Mouse (Mus musculus): ENCODE results near the gene Odf2l. TPM values are rescaled to one million over a fixed set of nuclear protein-coding genes. Genes with fewer than 3 reads are reported as not detected.

Odf2l gene
- polyA plus RNA-seq, 1 experiment: 1.4 TPM

DNA sequence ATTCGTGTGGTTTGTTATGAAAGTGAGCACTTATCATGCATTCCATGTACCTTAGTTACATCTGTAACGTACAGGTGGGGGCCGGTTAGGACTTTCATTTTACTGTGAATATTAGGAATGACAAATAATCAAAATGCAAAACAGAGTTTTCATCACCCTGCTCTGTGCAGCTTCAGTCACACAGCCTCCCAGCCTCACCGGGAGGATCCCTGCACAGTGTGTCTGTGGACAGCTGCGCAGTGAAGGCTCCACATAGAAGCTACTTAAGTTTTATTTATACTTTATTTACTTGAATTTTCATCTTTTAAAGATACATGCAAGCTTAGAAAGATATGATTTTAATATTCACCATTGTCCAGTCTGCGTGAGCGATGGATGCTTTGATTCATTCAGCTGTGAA lies 32.7 kb downstream of the Odf2l start:
- Histone ChIP-seq H3K4me1 (ENCODE audit: control insufficient read depth, insufficient read depth, insufficient read length) (no peaks in the 10 kb centered on the region), H3K27ac (ENCODE audit: insufficient read depth, low read length) (no peak overlapping the region), H3K36me3 (ENCODE audit: control insufficient read depth, insufficient read depth, low read length) (0 out of 2 replicates have a peak, but pooled peaks cover 1% of the 10 kb centered on the region), H3K27me3 (ENCODE audit: control insufficient read depth, insufficient read depth, low read length) (no peaks in the 10 kb centered on the region), H3K4me3 (ENCODE audit: extremely low read depth, insufficient read depth, insufficient read length) (no peak overlapping the region)
- no peak for DNase-seq (ENCODE audit: low read depth in 1 of 2, low spot score in 2 of 2)
- WGBS: 96% methylated on average over 7 of the region's 7 CpGs
- TF ChIP-seq CTCF (IDR thresholded peaks at IDR 0.05; ENCODE audit: extremely low read depth, insufficient read depth, insufficient read length, insufficient replicate concordance) (no peak), POLR2A (IDR thresholded peaks at IDR 0.05; ENCODE audit: low read depth, low read length) (no peak)

DNA sequence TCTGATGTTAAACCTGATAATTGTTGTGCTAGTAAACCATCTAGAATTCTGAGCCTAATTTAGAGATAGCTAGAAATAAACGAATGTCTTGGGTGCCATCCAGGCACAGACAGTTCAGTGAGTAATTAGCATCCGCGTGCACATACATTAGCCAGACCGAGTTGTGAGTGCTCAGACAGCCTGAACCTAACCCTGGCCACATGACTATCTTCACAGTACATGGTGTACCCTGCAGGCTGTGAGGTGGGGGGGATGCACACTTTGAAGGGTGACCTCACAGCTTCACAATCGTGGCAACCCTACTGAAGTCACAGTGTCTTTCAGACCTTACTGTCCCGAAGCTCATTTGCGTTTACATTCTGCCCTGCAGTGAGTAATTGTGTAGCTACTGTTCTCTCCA lies 33.5 kb downstream of the Odf2l start:
- H3K4me1 ChIP-seq (ENCODE audit: control insufficient read depth, insufficient read depth, insufficient read length): no peaks in the 10 kb centered on the region
- 0 out of 2 replicates have a peak, but pooled peaks cover 1% of the 10 kb centered on the region for H3K36me3 ChIP-seq (ENCODE audit: control insufficient read depth, insufficient read depth, low read length)
- TF ChIP-seq CTCF (IDR thresholded peaks at IDR 0.05; ENCODE audit: extremely low read depth, insufficient read depth, insufficient read length, insufficient replicate concordance) (no peak), POLR2A (IDR thresholded peaks at IDR 0.05; ENCODE audit: low read depth, low read length) (no peak)
- 88% methylated on average over 7 of the region's 7 CpGs for WGBS
- no peak overlapping the region for H3K4me3 ChIP-seq (ENCODE audit: extremely low read depth, insufficient read depth, insufficient read length)
- DNase-seq (ENCODE audit: low read depth in 1 of 2, low spot score in 2 of 2): no peak
- H3K27me3 ChIP-seq (ENCODE audit: control insufficient read depth, insufficient read depth, low read length): no peaks in the 10 kb centered on the region
- no peak overlapping the region for H3K27ac ChIP-seq (ENCODE audit: insufficient read depth, low read length)

DNA sequence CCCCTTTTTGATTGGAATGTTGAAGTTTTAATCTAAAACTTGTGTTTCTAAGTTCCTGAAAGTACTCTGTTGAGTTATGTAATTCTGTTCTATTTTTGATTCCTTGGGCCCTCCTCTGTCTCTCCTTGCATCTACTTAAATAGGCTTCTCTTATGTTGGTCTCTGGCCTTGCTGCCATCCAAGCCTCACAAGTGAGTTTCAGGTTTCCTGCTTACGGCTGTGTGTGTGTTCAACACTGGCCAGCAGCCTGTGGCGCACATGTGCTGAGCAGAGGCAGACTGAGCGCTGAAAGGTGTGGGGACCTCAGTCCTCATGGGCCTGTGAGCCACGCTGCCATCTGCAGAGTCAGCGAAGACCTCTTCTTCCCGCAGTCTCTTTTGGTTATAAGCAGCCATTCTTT lies 38.5 kb downstream of the Odf2l start:
- 90% methylated on average over 6 of the region's 6 CpGs for WGBS
- Histone ChIP-seq H3K36me3 (ENCODE audit: control insufficient read depth, insufficient read depth, low read length) (no peaks in the 10 kb centered on the region), H3K4me1 (ENCODE audit: control insufficient read depth, insufficient read depth, insufficient read length) (no peaks in the 10 kb centered on the region), H3K27me3 (ENCODE audit: control insufficient read depth, insufficient read depth, low read length) (no peaks in the 10 kb centered on the region), H3K4me3 (ENCODE audit: extremely low read depth, insufficient read depth, insufficient read length) (no peak overlapping the region), H3K27ac (ENCODE audit: insufficient read depth, low read length) (no peak overlapping the region)
- no peak for DNase-seq (ENCODE audit: low read depth in 1 of 2, low spot score in 2 of 2)
- TF ChIP-seq CTCF (IDR thresholded peaks at IDR 0.05; ENCODE audit: extremely low read depth, insufficient read depth, insufficient read length, insufficient replicate concordance) (no peak), POLR2A (IDR thresholded peaks at IDR 0.05; ENCODE audit: low read depth, low read length) (no peak)

DNA sequence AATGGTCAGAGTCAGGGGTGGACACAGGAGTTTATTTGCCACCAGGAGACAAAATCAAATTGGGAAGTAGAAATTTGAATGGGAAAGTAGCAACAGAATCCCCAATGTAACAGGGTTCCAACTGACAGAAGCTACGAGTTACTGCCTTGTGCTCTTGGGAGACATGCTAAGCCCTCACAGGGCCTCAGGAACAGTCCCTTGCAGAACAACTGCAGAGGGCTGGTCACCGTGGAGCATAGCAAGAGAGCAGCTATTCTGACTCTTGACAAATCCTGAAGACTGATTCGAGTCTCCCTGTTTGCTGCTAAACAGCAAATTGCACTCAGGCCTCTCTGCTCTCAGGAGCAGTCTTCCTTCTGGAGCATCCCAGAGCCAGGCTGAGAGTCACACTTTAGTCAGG lies 40.1 kb downstream of the Odf2l start:
- H3K4me1 ChIP-seq (ENCODE audit: control insufficient read depth, insufficient read depth, insufficient read length): no peaks in the 10 kb centered on the region
- TF ChIP-seq CTCF (IDR thresholded peaks at IDR 0.05; ENCODE audit: extremely low read depth, insufficient read depth, insufficient read length, insufficient replicate concordance) (no peak), POLR2A (IDR thresholded peaks at IDR 0.05; ENCODE audit: low read depth, low read length) (no peak)
- no peaks in the 10 kb centered on the region for H3K27me3 ChIP-seq (ENCODE audit: control insufficient read depth, insufficient read depth, low read length)
- H3K36me3 ChIP-seq (ENCODE audit: control insufficient read depth, insufficient read depth, low read length): no peaks in the 10 kb centered on the region
- DNase-seq (ENCODE audit: low read depth in 1 of 2, low spot score in 2 of 2): no peak
- no peak overlapping the region for H3K27ac ChIP-seq (ENCODE audit: insufficient read depth, low read length)
- no peak overlapping the region for H3K4me3 ChIP-seq (ENCODE audit: extremely low read depth, insufficient read depth, insufficient read length)
- 92% methylated on average over 3 of the region's 3 CpGs for WGBS

DNA sequence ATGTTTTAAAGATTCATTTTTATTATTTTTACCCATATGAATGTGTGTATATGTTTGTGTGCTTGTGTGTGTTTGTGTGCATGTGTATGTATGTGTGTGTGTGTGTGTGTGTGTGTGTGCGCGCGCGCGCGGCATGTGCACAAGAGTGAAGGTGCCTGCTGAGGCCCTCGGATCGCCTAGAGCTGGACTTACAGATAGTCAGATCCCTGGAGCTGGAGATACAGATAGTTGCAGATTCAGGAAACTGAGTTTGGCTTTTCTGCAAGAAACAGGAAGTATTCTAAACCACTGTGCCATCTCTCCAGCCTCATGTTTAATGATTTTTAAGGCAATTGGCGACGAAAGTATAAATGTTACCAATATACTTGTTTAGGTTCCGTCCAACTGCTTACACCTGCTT lies 48.4 kb downstream of the Odf2l start:
- 66% methylated on average over 11 of the region's 11 CpGs for WGBS

DNA sequence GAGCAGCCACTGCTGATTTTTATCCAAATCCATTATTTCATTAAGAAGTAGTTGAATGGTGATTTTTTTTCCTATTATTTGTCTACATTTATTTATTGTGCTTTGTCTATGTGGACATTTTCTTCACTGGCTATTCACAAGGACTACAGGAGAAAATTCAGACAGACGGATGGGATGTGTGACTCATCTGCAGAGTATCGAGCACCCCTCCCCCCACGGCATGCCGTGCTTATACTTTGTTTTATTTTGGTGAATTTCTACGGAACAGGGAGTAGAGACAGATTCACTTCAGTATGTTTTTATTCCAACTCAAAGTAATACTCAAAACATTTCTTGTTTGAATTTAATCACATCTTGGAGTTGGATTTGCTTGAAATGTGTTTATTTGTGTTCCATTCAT lies 49.4 kb downstream of the Odf2l start:
- Histone ChIP-seq H3K36me3 (ENCODE audit: control insufficient read depth, insufficient read depth, low read length) (no peaks in the 10 kb centered on the region), H3K27me3 (ENCODE audit: control insufficient read depth, insufficient read depth, low read length) (no peaks in the 10 kb centered on the region), H3K4me1 (ENCODE audit: control insufficient read depth, insufficient read depth, insufficient read length) (no peaks in the 10 kb centered on the region; the same call in 1 of the 2 replicates), H3K4me3 (ENCODE audit: extremely low read depth, insufficient read depth, insufficient read length) (no peak overlapping the region), H3K27ac (ENCODE audit: insufficient read depth, low read length) (no peak overlapping the region)
- TF ChIP-seq CTCF (IDR thresholded peaks at IDR 0.05; ENCODE audit: extremely low read depth, insufficient read depth, insufficient read length, insufficient replicate concordance) (no peak), POLR2A (IDR thresholded peaks at IDR 0.05; ENCODE audit: low read depth, low read length) (no peak)
- no peak for DNase-seq (ENCODE audit: low read depth in 1 of 2, low spot score in 2 of 2)
- 93% methylated on average over 5 of the region's 5 CpGs for WGBS

More for the DNA sequence above, 48.4 kb downstream of the Odf2l start:
- no peak for DNase-seq (ENCODE audit: low read depth in 1 of 2, low spot score in 2 of 2)
- Histone ChIP-seq H3K27me3 (ENCODE audit: control insufficient read depth, insufficient read depth, low read length) (no peaks in the 10 kb centered on the region), H3K4me3 (ENCODE audit: extremely low read depth, insufficient read depth, insufficient read length) (no peak overlapping the region), H3K36me3 (ENCODE audit: control insufficient read depth, insufficient read depth, low read length) (no peaks in the 10 kb centered on the region), H3K27ac (ENCODE audit: insufficient read depth, low read length) (no peak overlapping the region), H3K4me1 (ENCODE audit: control insufficient read depth, insufficient read depth, insufficient read length) (no peaks in the 10 kb centered on the region; the same call in 1 of the 2 replicates)
- TF ChIP-seq POLR2A (IDR thresholded peaks at IDR 0.05; ENCODE audit: low read depth, low read length) (no peak), CTCF (IDR thresholded peaks at IDR 0.05; ENCODE audit: extremely low read depth, insufficient read depth, insufficient read length, insufficient replicate concordance) (no peak)

DNA sequence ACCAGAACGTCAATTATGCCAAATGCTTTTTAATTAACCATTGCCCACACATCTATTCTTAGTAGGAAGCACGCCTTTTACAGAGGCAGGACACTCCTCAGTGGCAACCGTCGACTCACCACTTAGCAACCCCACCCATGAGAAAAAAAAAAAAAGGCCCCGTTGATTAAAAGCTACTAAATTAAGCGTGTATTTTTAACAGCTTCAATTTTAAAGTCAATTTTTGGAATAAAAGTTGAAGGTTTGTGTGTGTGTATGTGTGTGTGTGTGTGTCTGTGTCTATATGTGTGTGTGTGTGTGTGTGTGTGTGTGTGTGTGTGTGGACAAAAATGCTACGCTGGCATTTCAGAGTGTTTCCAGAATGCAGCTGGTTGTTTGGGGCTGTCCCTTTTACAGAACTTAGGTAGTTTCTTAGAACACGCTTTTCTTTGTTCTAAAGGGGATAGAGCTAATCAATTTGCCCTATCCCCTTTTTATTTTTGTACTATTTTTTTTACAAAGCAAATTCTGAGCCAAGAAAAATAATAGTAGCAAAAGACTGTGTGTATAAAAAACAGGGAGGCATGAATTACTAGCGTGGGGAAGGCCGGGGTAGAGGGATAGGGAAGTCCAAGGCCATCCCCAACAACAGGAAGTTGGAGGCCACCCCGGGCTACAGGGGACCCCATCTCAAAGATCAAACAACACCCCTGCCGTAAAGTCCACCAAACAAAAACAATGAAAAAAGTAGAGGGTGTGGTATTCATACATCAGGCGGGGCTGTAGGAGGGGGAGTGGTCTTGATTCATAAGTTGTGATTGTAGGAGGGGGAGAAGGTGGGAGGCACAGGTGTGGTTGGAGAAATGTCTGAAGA lies 50.7 kb downstream of the Odf2l start:
- H3K27me3 ChIP-seq (ENCODE audit: control insufficient read depth, insufficient read depth, low read length): no peaks in the 10 kb centered on the region
- no peak for DNase-seq (ENCODE audit: low read depth in 1 of 2, low spot score in 2 of 2)
- TF ChIP-seq POLR2A (IDR thresholded peaks at IDR 0.05; ENCODE audit: low read depth, low read length): no peak
- TF ChIP-seq CTCF (IDR thresholded peaks at IDR 0.05; ENCODE audit: extremely low read depth, insufficient read depth, insufficient read length, insufficient replicate concordance): no peak
- no peak overlapping the region for H3K4me3 ChIP-seq (ENCODE audit: extremely low read depth, insufficient read depth, insufficient read length)
- no peaks in the 10 kb centered on the region; the same call in 1 of the 2 replicates for H3K4me1 ChIP-seq (ENCODE audit: control insufficient read depth, insufficient read depth, insufficient read length)
- no peak overlapping the region for H3K27ac ChIP-seq (ENCODE audit: insufficient read depth, low read length)
- 70% methylated on average over 13 of the region's 13 CpGs for WGBS
- H3K36me3 ChIP-seq (ENCODE audit: control insufficient read depth, insufficient read depth, low read length): no peaks in the 10 kb centered on the region

Data from spleen, adult 2 months (tissue).